Mouse (Mus musculus) bone marrow macrophage, adult 2 months (primary cell): ENCODE results near the gene Tsga10ip. TPM values are rescaled to one million over a fixed set of nuclear protein-coding genes. Genes with fewer than 3 reads are reported as not detected.
A peak's percentile ranks its signal among the peaks of the same experiment; 100 is the strongest.

ENCODE experiments used
- H3K27ac ChIP-seq: 2 replicates; pipeline ENCODE4 v1.5.1; 2012; ENCODE audit warnings: low read depth, low read length; ENCODE audit not compliant: insufficient read depth
- H3K4me1 ChIP-seq: 2 replicates; pipeline ENCODE4 v1.6.1; 2012; ENCODE audit warnings: low read length; ENCODE audit not compliant: control insufficient read depth, insufficient read depth
- H3K4me3 ChIP-seq: 2 replicates; pipeline ENCODE4 v1.5.1; 2012; ENCODE audit warnings: mild to moderate bottlenecking, low read length, moderate library complexity; ENCODE audit not compliant: insufficient read depth
- CTCF ChIP-seq: IDR thresholded peaks from 2 replicates; pipeline ENCODE4 v1.5.1; 2012; ENCODE audit warnings: low read depth, mild to moderate bottlenecking, low read length, moderate library complexity
- POLR2A ChIP-seq: IDR thresholded peaks from 2 replicates; pipeline ENCODE4 v1.6.1; 2012; ENCODE audit warnings: mild to moderate bottlenecking, low read depth, low read length, borderline replicate concordance
- polyA plus RNA-seq: library from polyadenylated mRNA; stranded (reverse); fragments of >200 nt; gene quantifications from 2 replicates; pipeline ENCODE4 v1.2.4, GENCODE M21; 2012; ENCODE audit not compliant: missing spikeins, insufficient read depth, insufficient read length

Gene Tsga10ip
- polyA plus RNA-seq, 1 experiment: not detected

- Histone ChIP-seq H3K4me1 (peaks cover 16% of the 10 kb centered on the region; the same call in 1 of the 2 replicates), H3K27ac (peak within 1 kb of the TSS; percentile 79), H3K4me3 (peak within 1 kb of the TSS; percentile 98)
- TF ChIP-seq POLR2A (no peak), CTCF (no peak)
These were observed 22.7 kb upstream of the Tsga10ip start, which contains the start of the genes Drap1 and AI837181 for GRCm38 (mm10) chr19:5424782-5425741. Gene Drap1, minus strand, starts transcription at chr19:5424979. Gene AI837181, plus strand, starts transcription at chr19:5425144.

- H3K4me1 ChIP-seq: peaks cover 16% of the 10 kb centered on the region; the same call in 1 of the 2 replicates
- TF ChIP-seq POLR2A (no peak), CTCF (no peak)
- H3K4me3 ChIP-seq: peak overlapping the region; percentile 92
- H3K27ac ChIP-seq: peak overlapping the region; percentile 69
These were observed 21.9 kb upstream of the Tsga10ip start for GRCm38 (mm10) chr19:5424092-5424781.

- Histone ChIP-seq H3K4me1 (peaks cover 16% of the 10 kb centered on the region; the same call in 1 of the 2 replicates), H3K27ac (no peak overlapping the region), H3K4me3 (peak overlapping the region; percentile 92)
- TF ChIP-seq CTCF (no peak), POLR2A (no peak)
These were observed 21.2 kb upstream of the Tsga10ip start for GRCm38 (mm10) chr19:5423561-5423960.

GRCm38 (mm10) chr19:5422895-5423443, 20.6 kb upstream of the Tsga10ip start:
- Histone ChIP-seq H3K4me1 (peaks cover 16% of the 10 kb centered on the region; the same call in 1 of the 2 replicates), H3K4me3 (peak overlapping the region; percentile 92; the same call in 1 of the 2 replicates), H3K27ac (no peak overlapping the region)
- no peak for TF ChIP-seq POLR2A
- no peak for TF ChIP-seq CTCF

GRCm38 (mm10) chr19:5422267-5422666, 19.9 kb upstream of the Tsga10ip start:
- Histone ChIP-seq H3K27ac (no peak overlapping the region), H3K4me1 (peaks cover 14% of the 10 kb centered on the region; the same call in 1 of the 2 replicates), H3K4me3 (no peak overlapping the region)
- TF ChIP-seq POLR2A (no peak), CTCF (no peak)

- H3K4me1 ChIP-seq: peaks cover 14% of the 10 kb centered on the region; the same call in 1 of the 2 replicates
These were observed 19.5 kb upstream of the Tsga10ip start for GRCm38 (mm10) chr19:5421784-5422183.

GRCm38 (mm10) chr19:5420579-5420978, 18.3 kb upstream of the Tsga10ip start:
- H3K4me1 ChIP-seq: 0 out of 2 replicates have a peak, but pooled peaks cover 8% of the 10 kb centered on the region
- TF ChIP-seq POLR2A: no peak
- no peak for TF ChIP-seq CTCF
- no peak overlapping the region for H3K4me3 ChIP-seq
- no peak overlapping the region for H3K27ac ChIP-seq

More at GRCm38 (mm10) chr19:5421784-5422183, 19.5 kb upstream of the Tsga10ip start:
- TF ChIP-seq POLR2A (no peak), CTCF (no peak)
- no peak overlapping the region for H3K4me3 ChIP-seq
- no peak overlapping the region for H3K27ac ChIP-seq

- no peak overlapping the region for H3K4me3 ChIP-seq
- TF ChIP-seq CTCF: no peak
- TF ChIP-seq POLR2A: no peak
- H3K27ac ChIP-seq: no peak overlapping the region
- H3K4me1 ChIP-seq: 0 out of 2 replicates have a peak, but pooled peaks cover 8% of the 10 kb centered on the region
These were observed 17.3 kb upstream of the Tsga10ip start for GRCm38 (mm10) chr19:5419630-5420029.

- TF ChIP-seq CTCF (no peak), POLR2A (no peak)
- Histone ChIP-seq H3K4me1 (0 out of 2 replicates have a peak, but pooled peaks cover 8% of the 10 kb centered on the region), H3K4me3 (no peak overlapping the region), H3K27ac (no peak overlapping the region)
These were observed 16.6 kb upstream of the Tsga10ip start for GRCm38 (mm10) chr19:5418750-5419466.
